Mouse (Mus musculus): ENCODE measurements around the gene Gmfg.

Gmfg gene

GRCm38 (mm10) chr7:28488030-28488491 lies 50.8 kb downstream of the Gmfg start:
- DNase-seq: peak; percentile 26

- DNase-seq: peak; percentile 81
Observed at GRCm38 (mm10) chr7:28490410-28490809, 53.2 kb downstream of the Gmfg start.

- no peak for DNase-seq
Observed at GRCm38 (mm10) chr7:28490903-28491302, 53.7 kb downstream of the Gmfg start.

- no peak for DNase-seq
Observed at GRCm38 (mm10) chr7:28492310-28492709, 55.1 kb downstream of the Gmfg start.

- no peak for DNase-seq
Observed at GRCm38 (mm10) chr7:28495426-28495825, 58.2 kb downstream of the Gmfg start.

Data from kidney, adult 18-20 months (tissue).